Comparison of ENCODE assay signal across 8 mouse cellular contexts in the genomic region with DNA sequence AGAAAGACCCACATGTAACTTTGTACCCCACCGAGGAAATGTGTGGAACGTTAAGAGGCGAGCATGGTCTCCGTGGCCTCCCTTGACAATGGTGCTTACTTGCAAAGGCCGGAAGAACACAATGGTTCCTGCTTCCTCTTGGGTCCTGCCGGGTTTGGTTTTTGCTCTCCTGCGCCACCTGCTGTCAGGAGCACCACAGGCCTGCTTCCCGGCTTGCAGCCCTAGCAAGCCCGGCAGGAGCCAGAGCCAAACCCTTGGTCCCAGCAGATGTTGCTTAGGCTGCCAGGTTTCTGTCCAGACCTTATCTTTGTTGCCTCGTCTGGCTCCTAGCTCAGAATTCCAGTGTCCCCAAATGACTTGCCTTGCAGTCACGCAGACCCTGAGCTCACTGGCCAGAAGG.
DNase-seq lines count a peak whose midpoint lies in the region; ATAC-seq lines count a peak whose summit lies in the region.

No protein-coding gene starts in this region.

- peak overlapping the region; percentile 73 for H3K27ac ChIP-seq in hindbrain, embryonic 15.5 days (replicated peaks)

- peak; percentile 74 for ATAC-seq in hindbrain, embryonic 15.5 days (ENCODE audit: low FRiP score, low read depth)
- peak; percentile 83 for ATAC-seq in megakaryocyte-erythroid progenitor cell, adult 5-6 weeks (replicated peaks; ENCODE audit: low FRiP score, low TSS enrichment, poor library complexity, severe bottlenecking)

- peaks cover 25% of the 10 kb centered on the region for H3K4me1 ChIP-seq in hindbrain, embryonic 15.5 days (replicated peaks)

- DNase-seq in T-cell, adult 2 months (ENCODE audit: low spot score) = peak; percentile 59
- DNase-seq in cerebellum, postnatal 25 days = peak; percentile 83 to 87
- peak; percentile 95 for DNase-seq in gastrocnemius, adult 18-20 months (ENCODE audit: low spot score)
- peak; percentile 91 to 92 for DNase-seq in left cerebral cortex, adult 18-20 months (ENCODE audit: low spot score in 2 of 2)
- DNase-seq in right cerebral cortex, postnatal 25 days = peak; percentile 86
- DNase-seq in urinary bladder, postnatal 36 days (ENCODE audit: low spot score in 2 of 2) = peak; percentile 79 to 89

- no peaks in the 10 kb centered on the region for H3K27me3 ChIP-seq in hindbrain, embryonic 15.5 days

- no peak overlapping the region for H3K4me3 ChIP-seq in hindbrain, embryonic 15.5 days

- H3K9me3 ChIP-seq in hindbrain, embryonic 15.5 days = no peaks in the 10 kb centered on the region

- H3K4me2 ChIP-seq in hindbrain, embryonic 15.5 days = no peak overlapping the region

- no peak overlapping the region for H3K9ac ChIP-seq in hindbrain, embryonic 15.5 days

- no peaks in the 10 kb centered on the region for H3K36me3 ChIP-seq in hindbrain, embryonic 15.5 days

- 7% methylated on average over 11 of the region's 11 CpGs for WGBS in hindbrain, embryonic 15.5 days
